Mouse (Mus musculus) neutrophil, adult 65 days (primary cell): Measurements from ENCODE around the gene Usp50. TPM values are rescaled to one million over a fixed set of nuclear protein-coding genes. Genes with fewer than 3 reads are reported as not detected.

ENCODE experiments used
- total RNA-seq: library from RNA; stranded (reverse); gene quantifications from 2 replicates; pipeline ENCODE4 v1.2.4, GENCODE M21; 2023

Usp50 gene
- total RNA-seq: not detected in 2 replicates

GRCm38 (mm10) chr2:126783370-126783769 is at the start of gene Usp50:
Gene Usp50, minus strand, starts transcription at chr2:126783470.

GRCm38 (mm10) chr2:126706759-126707437 is 76.4 kb downstream of the Usp50 start, which contains the start of gene Usp8:
Gene Usp8, plus strand, starts transcription at chr2:126707328.

GRCm38 (mm10) chr2:126676122-126676515 is 107.2 kb downstream of the Usp50 start, which contains the start of gene Gabpb1:
Gene Gabpb1, minus strand, starts transcription at chr2:126676337.

Other genes with a start within 250 kb of the Usp50 start
- gene Slc27a2, start 231.1 kb downstream of the Usp50 start, total RNA-seq: 0.32 and 0.84 TPM in 2 replicates
- 434 and 683 TPM in 2 replicates for gene Hdc, start 164.2 kb downstream of the Usp50 start, total RNA-seq
- 41.2 and 54.3 TPM in 2 replicates for gene Gabpb1, start 107.1 kb downstream of the Usp50 start, total RNA-seq
- gene Usp8, start 76.1 kb downstream of the Usp50 start, total RNA-seq: 38.2 and 43.8 TPM in 2 replicates
- 46.5 and 70.3 TPM in 2 replicates for gene Trpm7, start 92.8 kb upstream of the Usp50 start, total RNA-seq
- 44.5 and 51.7 TPM in 2 replicates for gene Sppl2a, start 149.8 kb upstream of the Usp50 start, total RNA-seq
- gene Ap4e1, start 225.2 kb upstream of the Usp50 start, total RNA-seq: 10.8 and 12.9 TPM in 2 replicates